Mouse (Mus musculus): ENCODE measurements around the gene Tfe3.
"Not testable (repeated sequence)": the region's sequence is repeated elsewhere in the genome, so short reads cannot be mapped to it uniquely, and the experiment has no call there.

Gene Tfe3

DNA sequence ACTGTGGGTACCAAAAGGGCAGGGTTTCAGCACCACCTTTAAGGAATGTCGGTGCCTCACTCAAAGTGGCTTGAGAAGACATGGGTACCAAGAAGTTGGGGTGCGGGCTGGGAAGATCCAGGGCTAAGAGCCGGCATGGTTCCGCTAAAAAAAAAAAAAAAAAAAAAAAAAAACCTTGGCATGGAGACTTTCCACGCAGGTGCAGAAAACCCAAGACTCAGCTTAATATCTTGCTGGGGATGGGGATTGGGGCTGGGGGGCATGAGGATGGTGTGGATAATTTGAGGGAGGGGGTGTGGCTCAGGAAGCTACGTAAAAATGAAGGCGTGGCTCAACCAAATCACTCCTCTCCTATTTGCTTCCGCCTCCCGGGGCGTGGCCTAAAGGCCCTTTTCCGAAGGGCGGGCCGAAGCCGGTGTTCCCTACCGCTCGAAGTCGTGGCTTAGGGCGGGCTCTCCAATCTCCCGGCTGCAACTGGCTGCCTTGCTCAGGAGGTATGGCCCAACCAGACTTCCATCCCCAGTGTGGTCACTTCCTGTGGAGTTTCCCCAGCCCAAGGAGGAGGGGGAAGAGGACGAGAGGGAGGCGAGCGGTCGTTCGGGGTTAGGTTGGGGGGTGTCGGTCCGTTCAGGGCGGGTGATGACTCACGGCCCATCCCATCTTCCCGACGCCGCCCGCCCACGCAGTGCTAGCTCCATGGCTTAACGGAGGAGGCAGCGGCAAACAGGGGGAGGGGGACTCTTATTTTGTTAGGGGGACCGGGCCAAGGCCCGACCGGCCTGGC is at the start of gene Tfe3:
Tfe3 (plus strand) TSS at position 424 of the 784 bp plus-strand sequence.
- DNase-seq = peak; percentile 100

DNA sequence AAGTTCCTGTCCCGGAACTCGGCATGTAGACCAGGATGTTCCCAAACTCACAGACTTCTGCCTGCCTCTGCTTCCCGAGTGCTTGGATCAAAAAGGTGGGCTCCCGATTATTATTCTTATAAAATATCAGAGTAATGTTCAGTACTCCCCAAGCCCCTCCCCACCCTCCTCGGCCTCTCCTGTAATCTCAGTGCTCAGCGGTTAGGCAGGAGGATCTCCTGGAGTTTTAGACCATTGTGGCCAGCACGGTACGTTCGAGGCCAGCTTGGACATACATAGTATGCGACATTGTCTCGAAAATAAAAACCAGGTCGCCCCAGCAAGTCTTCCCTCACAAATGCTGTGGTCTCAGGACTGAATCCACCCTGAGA is 48.6 kb upstream of the Tfe3 start:
- DNase-seq = peak; percentile 83

DNA sequence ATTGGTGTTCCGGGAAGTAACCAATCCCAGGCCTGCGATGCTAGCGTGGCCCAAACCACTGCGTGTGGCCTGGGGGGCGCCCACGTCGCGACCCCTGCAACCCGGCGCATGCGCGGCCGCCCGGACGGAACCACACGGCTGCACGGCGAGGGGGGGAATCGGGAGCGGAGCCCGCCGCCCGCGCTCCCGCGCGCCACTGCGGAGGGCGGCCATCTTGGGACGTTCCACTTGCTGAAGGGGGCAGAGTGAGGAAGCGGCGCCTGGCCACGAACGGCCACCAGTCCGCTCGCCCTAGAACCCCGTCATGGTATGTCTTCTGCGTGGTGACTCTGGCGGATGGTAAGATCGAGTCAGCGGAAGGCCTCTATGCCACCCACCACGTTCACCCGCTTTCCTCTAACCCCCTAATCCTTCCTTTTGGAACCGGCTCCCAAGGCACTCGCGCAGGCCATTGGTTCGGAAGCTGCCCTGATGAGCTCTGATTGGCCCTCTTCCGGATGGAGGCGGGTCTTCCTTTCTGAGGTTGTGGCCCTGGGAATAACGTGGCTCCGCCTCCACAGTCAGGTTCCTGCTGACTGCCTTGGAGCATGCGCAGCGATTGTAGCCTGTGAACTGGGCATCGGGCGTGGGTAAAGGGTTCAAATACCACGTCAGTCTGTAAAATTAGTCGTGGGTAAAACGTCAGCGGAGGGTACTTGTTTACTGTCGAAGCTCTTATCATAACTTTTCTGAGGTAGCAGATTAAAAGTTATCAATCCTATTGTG is 48.0 kb upstream of the Tfe3 start, which contains the start of gene Wdr45:
Wdr45 (plus strand) TSS at position 199 of the 765 bp plus-strand sequence.
- peak; percentile 100 for DNase-seq

DNA sequence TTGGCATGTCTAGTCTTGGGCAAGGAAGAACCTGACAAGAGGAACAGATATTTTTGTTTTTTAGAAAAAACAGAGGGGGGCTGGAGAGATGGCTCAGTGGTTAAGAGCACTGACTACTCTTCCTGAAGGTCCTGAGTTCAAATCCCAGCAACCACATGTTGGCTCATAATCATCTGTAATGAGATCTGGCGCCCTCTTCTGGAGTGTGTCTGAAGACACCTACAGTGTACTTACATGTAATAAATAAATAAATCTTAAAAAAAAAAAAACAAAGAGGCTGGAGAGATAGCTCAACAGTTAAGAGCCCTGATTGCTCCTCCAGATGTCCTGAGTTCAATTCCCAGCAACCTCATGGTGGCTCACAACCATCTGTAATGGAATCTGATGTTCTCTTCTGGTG is 46.3 kb upstream of the Tfe3 start:
- DNase-seq = not testable (repeated sequence)

DNA sequence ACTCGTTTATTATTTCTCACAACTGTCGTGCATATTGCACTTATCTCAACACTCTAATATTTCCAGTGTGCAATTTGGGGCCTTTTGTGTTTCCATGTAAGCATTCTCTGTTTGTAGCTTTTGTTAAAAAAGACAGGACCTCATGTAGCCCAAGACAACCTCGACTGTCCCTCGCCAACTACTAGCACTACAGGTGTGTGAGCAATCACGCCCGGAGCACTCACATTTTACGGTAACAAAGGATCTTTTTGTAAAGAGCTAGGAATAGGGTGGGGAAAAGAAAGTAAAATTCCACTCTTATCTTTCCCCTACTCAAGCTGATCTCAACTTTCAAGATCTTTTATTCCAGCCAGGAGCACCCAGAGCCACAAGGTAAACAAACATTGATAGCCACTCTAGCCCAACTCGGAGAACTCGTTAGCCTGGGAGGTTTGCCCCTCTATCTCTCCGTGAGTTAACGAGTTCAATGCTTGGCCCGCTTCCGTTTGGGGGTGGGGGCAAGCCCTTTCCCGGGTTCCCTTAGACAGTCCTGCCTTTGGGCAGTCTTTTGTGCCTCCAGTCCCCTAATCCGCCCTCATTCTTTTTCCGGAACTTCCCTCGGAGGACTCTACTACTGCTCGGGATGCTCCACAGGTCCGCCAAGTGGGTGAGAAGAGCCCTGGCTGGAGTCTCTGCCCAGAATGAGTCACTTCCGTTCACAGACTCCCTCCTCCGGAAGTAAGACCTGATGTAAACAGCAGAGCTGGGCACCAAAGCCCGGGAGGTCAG is 40.7 kb upstream of the Tfe3 start, which contains the start of gene Gm45208:
Gm45208 (plus strand) TSS at position 732 of the 768 bp plus-strand sequence.
- DNase-seq = peak; percentile 98

DNA sequence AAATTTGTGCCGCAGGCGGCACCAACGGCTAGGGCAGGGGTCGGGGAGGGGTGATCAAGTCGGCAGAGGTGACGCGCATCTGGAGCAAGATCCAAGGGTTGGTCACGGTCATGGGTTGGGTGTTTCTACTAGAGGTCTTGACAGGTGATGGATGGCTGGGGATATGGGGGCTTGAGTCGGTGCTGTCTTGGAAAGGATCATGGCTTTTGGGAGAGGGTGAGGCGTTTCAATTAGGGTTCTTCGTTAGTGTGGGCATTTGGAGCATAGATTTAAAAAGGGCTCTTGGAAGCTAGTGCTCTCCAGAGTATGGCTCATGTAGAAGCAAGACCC is 40.1 kb upstream of the Tfe3 start:
- DNase-seq = no peak

DNA sequence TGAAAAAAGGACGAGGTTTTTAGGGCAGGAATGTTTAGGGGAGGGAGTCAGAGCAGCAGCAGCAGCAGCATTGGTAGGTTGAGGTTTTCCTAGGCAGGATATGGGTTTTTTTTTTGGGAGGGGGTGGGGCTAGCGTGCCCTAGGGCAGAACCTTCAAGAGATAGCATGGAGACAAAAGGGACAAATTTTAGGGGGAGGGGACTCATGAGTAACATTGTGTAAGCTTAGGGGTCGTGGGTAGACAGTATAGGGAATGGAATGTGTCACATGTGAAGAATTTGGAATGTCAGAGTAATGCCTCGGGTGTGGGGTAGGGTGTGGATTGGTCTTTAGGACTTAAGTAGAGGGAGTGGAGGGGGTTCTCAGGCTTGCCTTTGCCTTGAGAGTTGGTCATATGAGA is 39.7 kb upstream of the Tfe3 start:
- DNase-seq = no peak

DNA sequence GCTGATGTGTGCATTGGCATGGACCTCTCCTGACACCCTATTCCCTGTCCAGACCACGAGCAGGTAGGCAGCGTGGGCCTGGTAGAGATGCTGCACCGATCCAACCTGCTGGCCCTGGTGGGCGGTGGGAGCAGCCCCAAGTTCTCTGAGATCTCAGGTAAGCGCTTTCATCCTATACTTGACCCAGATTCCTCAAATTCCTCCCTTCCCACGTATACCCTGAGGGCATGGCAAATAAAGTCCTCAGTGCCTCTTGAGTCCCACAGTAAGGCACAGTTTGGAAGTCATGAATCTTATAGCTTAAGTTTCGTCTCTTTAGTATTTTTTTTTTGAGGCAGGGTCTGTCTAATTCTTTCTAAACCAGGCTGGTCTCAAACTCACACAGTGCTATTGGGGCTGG is 38.2 kb upstream of the Tfe3 start:
- no peak for DNase-seq

DNA sequence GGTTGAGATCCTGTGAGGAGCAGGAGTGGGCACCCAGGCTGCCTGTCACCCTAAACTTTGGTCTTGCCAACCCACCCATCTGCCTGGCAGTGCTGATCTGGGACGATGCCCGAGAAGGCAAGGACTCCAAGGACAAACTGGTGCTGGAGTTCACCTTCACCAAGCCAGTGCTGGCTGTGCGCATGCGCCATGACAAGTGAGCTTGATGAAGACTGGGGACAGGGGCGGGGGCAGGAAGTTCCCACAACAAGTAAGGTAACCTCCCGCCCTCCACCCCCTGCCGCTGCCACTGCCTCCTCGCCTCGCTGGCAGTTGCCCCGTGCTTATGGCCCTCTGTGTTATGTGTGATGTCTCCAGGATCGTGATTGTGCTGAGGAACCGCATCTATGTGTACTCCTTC is 36.5 kb upstream of the Tfe3 start:
- no peak for DNase-seq

DNA sequence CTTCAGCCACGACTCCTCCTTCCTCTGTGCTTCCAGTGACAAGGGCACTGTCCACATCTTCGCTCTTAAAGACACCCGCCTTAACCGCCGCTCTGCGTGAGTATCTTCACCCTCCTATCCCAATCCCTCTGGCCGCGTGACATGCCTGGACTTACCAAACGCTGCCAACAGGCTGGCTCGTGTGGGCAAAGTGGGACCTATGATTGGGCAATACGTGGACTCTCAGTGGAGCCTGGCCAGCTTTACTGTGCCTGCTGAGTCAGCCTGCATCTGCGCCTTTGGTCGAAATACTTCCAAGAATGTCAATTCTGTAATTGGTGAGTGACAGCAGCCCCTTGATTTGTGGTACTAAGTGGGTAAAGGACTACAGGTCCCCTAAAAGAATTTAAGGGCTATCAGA is 35.2 kb upstream of the Tfe3 start:
- DNase-seq = no peak

GRCm38 (mm10) chrX:7728215-7728921 is 34.0 kb upstream of the Tfe3 start, which contains the start of gene Praf2:
TSS of gene Praf2 (plus strand) at chrX:7728439.
- DNase-seq = peak; percentile 99

DNA sequence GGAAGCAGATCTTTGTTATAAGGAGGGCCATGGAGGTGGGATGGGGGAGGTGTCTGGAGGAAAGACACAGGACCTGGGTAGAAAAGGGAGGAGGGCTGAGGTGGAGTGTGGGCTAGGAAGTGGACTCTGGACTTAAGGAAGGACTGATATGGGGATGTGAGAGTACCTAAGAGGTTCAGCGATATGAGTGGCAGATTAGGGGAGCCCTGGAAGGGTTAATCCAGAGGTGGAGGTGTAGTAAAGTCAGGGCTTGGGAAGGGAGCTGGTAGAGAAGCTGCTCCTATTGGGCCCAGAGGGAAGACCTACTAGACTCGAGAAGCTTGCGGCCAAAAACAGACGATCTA is 33.5 kb upstream of the Tfe3 start:
- peak; percentile 89 for DNase-seq

- peak; percentile 93 for DNase-seq
These were observed 28.7 kb upstream of the Tfe3 start for GRCm38 (mm10) chrX:7733571-7734156.

DNA sequence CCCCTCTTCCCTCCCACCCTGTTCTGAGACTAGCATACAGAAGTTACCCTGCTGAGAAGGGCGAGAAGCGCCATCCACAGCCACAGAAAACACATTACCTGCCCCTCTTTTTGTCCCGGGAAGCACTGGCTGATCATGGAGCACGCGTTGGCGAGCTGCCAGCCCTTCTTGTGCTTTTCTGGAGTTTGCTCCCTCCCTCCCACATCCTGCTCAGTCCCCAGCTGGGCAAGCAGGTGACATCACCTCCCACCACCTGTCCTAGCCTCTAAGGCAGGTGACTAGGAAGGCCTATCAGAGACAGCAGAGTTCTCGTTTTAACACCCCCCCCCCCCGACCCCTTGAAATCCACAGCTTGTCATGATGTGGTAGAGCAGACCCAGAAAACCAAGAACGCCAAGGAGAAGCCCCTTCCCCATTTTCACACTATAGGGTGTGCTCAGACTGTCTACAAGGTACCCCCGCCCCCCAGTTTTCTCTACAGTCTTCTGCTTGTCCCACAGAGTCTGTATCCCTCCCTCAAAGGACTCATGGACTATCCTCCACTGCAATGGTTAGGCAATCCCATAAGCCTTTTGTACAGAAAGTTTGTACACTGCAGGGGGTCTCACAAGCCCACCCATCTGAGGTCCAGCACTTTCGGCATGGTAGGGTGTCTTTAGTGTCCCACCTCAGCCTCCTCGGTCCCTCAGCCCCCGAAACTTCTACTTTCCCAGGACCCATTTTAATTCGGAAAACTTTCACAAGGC is 22.9 kb upstream of the Tfe3 start:
- DNase-seq = no peak

GRCm38 (mm10) chrX:7740082-7740819 is 22.1 kb upstream of the Tfe3 start:
- DNase-seq = no peak

DNA sequence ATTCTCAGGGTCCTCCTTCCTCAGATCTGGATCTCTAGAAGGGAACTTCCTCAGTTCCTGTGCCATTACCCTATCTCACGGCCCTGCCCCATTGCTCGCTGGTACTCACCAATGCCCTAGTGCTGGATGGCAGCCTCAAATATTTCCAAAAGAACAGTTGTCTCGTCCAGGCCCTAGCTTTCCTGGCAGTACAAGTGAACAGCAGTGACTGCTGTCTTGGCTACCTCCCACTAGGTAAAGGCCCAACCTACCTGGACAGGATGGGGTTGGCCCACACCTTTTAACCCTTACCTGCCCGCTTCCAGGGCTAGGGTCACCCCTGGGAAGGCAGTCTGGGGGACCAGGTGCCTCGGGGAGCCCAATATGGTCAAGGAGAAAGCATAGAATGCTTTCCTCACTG is 21.3 kb upstream of the Tfe3 start:
- DNase-seq = no peak

DNA sequence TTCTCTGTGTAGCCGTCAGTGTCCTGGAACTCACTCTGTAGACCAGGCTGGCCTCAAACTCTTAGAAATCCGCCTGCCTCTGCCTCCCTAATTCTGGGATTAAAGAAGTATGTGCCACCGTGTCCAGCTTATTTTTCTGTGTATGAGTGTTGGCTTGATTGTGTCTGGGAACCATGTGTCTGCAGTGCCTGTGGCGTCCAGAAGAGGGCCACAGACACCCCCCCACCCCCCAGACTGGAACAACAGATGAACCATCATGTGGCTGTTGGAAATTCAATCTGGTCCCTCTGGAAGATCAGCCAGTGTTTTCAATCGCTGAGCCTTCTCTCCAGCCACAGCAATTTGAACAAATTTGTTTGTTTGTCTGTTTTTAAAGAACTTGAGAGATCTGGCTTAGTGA is 18.9 kb upstream of the Tfe3 start:
- no peak for DNase-seq

- DNase-seq = no peak
These were observed 17.4 kb upstream of the Tfe3 start for GRCm38 (mm10) chrX:7744940-7745339.

DNA sequence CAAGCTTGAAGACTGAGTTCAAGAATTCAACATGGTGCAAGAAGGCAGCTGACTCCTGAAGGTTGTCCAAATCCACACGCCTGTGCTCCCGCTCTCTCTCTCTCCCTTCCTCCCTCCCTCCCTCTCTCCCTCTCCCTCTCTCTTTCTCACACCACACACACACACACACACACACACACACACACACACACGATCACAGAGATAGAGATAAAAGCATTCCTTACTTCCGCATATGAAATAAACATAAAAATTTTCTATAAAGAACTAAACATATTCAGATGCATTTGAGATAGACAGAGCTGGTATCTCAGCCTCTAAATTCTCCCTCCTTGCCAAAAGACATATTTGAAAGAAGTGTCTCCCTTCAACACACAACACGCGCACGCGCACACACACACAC is 16.9 kb upstream of the Tfe3 start:
- no peak for DNase-seq

DNA sequence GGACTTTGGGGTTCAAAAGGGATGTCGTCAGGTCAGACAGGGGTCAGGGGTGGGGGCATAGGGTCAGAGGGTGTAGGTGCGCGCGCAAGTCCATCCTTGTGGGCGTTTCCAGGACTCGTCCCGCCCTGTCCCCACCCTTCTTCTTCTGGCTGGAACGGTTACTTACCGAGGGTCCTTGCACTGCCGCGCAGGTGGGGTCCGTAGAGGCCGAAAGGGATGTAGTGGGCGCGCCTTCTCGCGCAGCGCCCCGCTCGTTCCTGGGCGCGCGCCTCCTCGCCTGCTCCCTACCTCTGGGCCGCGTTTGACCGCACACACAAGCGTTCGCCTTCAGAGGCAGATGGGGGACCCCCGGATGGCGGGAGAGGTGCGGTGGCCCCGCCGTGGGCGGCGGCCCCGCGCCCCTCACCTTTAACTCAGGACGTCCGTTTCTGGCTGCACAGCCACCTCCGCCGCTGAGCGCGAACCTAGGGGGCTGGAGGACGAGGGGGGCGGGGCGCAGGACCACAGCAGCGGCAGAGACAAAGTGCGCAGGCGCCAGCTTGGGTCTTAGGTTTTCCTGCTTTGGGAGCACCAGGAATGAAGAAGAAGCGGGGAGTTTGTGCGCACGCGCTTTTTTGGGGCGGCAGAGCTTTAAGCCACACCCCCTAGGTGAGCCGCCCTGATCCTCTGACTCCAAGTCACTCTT is 11.8 kb upstream of the Tfe3 start, which contains the start of gene Ccdc120:
Ccdc120 (minus strand) TSS at position 474 of the 685 bp plus-strand sequence.
- DNase-seq = peak; percentile 97
